Mouse (Mus musculus): Measurements from ENCODE around the gene Rfc2.

Rfc2 gene

DNA sequence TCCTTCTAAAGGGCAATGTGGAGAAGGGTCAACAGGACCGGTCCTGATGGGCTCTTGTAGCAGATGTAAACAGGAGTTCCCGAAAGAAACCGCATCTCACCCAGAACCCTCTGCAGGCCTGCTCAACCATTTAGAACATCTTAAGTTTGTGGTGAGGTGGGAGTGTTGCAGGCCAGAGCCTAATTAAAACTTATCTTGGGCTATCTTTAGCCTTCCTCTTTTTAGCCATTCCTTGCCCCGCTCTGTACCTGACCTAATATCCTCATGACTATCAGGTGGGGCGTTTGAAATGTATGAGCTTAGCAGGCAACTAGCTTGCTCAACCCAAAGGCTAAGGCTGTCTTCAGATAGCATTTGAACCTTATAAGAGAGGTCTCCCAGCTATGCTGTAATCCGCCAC, 15.5 kb upstream of the Rfc2 start:
- no peak for DNase-seq (ENCODE audit: low spot score)

GRCm38 (mm10) chr5:134567445-134567844, 13.7 kb upstream of the Rfc2 start:
- DNase-seq (ENCODE audit: low spot score), result no peak

DNA sequence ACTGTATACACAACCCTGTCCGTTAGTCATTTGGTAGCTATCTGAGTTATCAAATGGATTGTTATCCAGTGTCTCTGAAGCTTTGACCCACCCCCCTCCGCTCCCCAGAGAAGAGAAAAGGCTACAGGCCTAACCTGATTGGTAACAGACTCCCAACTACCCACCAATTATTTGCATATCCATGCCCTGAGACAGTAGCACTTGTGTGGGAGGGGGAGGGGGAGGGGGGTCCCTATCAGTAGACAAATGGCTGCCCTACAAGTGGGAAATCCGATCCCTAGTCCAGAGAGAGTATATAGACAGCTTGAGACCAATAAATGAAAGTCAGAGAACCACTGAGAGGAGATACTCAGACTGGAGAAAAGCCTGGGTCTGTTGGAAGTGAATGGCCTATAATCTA, 13.1 kb upstream of the Rfc2 start:
- no peak for DNase-seq (ENCODE audit: low spot score)

DNA sequence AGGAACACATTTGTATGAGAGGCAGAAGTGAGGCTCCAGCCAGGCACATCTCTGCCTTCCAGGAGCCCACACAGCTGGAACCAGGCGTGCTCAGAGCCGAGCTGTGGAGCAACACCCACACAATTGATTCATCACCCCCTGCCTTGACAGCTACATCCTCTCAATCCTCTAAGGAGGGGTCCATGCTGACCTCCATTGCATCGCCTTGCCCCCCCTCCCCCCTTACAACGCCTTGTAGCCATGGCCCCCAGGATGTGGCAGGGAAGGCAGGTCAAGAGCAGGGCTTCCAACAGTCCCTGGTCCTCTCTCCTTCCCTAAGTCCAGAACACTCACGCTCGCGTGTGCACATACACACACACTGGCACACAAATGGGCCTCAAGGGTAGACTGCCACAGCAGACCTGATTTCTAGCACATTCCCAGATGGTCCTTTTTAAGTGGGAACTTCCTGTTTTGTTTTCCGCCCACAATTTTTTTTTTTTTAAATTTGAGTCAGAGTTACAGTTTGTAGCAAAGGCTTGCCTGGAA, 12.1 kb upstream of the Rfc2 start:
- DNase-seq (ENCODE audit: low spot score), result no peak

DNA sequence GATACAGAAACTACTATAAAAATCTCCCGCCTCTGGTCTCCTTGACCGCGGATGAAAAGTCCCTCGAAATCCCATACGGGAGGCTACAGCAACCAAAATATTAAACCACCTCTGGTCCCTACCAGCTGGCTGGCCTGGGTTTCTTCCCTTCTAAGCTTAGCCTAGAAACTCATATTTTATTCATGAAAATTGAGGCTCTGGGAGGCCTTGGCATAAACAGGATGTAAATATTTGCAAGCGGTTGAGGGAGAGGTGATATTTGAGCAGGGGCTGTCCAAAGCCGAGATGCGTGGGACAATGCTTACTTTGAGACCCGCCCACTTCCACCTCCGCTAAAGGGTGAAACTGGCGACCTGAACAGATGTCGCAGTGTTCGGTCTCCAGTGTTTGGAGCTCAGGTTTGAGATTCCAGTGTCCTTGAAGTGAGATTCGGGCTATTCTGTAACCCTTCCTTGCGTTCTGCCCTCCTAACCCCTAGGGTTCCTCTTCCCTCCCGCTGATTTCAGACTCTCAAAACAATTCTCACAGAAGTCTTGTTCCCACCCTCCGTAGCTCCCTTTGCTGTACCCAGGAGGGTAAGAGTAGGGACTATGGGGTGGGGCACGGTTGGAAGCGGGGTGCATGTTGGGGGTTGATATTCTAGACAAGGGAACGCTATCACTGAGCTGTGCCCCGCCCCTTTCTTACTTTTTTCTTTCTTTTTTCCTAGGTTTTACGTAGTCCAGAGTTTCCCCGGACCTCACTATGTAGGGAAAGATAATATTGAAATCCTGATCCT, 9.2 kb upstream of the Rfc2 start:
- no peak for DNase-seq (ENCODE audit: low spot score)

GRCm38 (mm10) chr5:134572508-134573214, 8.5 kb upstream of the Rfc2 start:
- DNase-seq (ENCODE audit: low spot score), result no peak

DNA sequence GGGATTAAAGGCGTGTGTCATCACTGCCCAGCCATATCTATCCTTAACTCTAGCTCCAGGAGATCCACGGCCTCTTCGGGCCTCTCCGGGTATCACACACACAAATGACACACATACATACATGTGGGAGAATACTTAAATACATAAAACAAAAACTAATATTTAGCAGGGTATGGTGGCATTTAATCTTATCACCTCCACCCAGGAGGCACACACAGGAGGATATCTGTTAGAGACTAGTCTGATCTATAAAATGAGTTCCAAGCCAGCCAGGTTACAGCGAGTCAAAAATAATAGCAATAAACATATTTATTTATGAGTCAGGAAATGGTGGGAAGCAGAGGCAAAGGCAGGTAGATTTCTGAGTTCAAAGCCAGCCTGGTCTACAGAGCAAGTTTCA, 5.3 kb upstream of the Rfc2 start:
- no peak for DNase-seq (ENCODE audit: low spot score)

GRCm38 (mm10) chr5:134576517-134577220, 4.5 kb upstream of the Rfc2 start:
- DNase-seq (ENCODE audit: low spot score), result no peak

- DNase-seq (ENCODE audit: low spot score), result no peak
These were observed 3.6 kb upstream of the Rfc2 start for GRCm38 (mm10) chr5:134577534-134577933.

- DNase-seq (ENCODE audit: low spot score), result no peak
These were observed 2.0 kb upstream of the Rfc2 start for GRCm38 (mm10) chr5:134579135-134579534.

DNA sequence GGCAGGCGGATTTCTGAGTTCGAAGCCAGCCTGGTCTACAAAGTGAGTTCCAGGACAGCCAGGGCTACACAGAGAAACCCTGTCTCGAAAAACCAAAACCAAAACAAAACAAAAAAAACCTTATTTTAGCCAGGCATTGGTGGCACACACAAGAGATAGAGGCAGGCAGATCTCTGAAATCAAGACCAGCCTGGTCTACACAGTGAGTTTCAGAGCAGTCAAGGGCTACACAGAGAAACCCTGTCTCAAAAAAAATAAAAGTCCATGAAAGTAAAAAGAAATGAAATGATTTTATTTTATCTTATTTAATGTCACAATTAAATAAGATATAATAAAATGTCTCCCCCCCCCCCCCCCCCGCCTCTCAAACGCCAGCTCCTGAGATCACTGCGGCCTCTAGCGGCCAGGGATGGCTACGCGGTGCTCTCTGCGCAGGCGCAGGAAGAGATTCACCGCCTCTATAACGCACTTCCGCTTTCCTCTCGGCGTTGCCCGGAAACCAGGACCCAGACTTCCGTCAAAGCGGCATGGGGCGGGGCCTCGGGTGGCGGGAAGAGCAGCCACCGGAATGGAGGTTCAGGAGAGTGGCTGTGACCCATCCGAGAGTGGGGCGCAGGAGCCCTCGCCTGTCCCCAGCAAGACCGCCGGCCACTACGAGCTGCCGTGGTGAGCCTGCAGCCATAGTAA, 1.2 kb downstream of the Rfc2 start:
- DNase-seq (ENCODE audit: low spot score), result peak; percentile 98

- DNase-seq (ENCODE audit: low spot score), result no peak
These were observed 2.1 kb downstream of the Rfc2 start for GRCm38 (mm10) chr5:134583006-134583883.

- DNase-seq (ENCODE audit: low spot score), result no peak
These were observed 2.7 kb downstream of the Rfc2 start for GRCm38 (mm10) chr5:134583884-134584213.

GRCm38 (mm10) chr5:134584798-134585197, 3.6 kb downstream of the Rfc2 start:
- no peak for DNase-seq (ENCODE audit: low spot score)

- no peak for DNase-seq (ENCODE audit: low spot score)
These were observed 8.7 kb downstream of the Rfc2 start for GRCm38 (mm10) chr5:134589900-134590299.

DNA sequence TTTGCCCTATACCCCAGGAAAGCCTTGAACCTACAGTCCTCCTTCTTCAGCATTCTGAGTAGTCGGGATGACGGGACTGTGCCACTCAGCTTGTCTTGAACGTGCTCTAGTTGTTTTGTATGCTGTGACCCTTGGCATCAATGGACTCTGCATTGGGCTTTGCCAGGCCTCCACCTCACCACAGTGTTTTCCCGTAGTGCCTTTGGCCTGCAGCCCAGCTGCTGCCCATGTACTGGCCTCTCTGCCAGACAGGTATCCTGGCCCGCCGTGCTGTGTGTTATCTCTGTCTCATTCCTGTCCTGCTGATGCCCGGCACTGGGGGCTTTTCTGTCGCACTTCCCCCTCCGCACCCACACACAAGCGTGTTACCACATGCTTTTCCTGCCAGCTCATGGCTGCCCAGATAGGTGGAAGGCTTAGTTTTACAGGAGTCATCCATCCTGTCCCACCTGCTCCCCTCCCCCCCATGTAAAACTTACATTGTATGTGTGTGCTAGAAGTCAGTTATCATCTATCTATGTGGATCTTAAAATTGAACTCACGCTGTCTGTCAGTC, 10.9 kb downstream of the Rfc2 start:
- DNase-seq (ENCODE audit: low spot score), result no peak

GRCm38 (mm10) chr5:134593093-134593492, 11.9 kb downstream of the Rfc2 start:
- DNase-seq (ENCODE audit: low spot score), result no peak

- peak; percentile 72 for DNase-seq (ENCODE audit: low spot score)
These were observed 16.5 kb downstream of the Rfc2 start for GRCm38 (mm10) chr5:134597711-134598110.

DNA sequence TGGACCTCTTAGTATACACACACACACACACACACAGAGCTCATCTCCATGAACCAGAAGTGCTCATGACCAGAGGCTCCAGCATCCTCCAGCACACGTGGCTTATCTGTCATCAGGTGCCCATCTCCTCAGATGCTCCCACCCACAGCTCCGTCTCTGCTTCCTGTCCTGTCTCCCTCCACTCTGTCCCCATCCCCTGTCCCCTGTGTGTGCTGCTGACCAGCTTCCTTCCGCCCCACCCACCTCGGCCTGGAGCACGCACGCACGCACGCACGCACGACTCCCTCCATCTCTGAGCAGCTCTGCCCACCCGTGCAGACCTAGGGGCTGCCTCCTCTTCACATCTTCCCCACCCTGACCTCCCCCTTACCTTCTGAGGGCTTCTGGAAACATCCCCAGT, 23.2 kb downstream of the Rfc2 start:
- no peak for DNase-seq (ENCODE audit: low spot score)

DNA sequence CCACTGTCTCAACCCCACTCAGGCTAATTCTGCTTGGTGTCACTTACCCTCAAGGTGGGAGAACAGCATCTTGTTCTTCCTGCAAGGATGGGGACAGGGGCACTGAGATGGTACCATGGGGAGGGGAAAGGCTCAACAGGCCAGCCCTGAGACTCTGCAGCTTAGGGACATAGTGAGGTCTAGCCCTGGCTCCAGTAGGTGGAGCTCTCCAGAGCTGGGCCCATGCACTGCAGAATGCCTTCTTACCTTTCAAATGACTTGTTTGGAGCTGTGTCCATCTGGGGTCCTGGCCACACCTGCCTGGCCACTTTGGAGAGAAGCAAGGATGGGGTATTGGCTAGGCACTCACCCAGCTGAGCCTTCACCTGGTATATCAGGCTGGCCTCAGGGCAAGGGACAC, 25.1 kb downstream of the Rfc2 start:
- DNase-seq (ENCODE audit: low spot score), result no peak

DNA sequence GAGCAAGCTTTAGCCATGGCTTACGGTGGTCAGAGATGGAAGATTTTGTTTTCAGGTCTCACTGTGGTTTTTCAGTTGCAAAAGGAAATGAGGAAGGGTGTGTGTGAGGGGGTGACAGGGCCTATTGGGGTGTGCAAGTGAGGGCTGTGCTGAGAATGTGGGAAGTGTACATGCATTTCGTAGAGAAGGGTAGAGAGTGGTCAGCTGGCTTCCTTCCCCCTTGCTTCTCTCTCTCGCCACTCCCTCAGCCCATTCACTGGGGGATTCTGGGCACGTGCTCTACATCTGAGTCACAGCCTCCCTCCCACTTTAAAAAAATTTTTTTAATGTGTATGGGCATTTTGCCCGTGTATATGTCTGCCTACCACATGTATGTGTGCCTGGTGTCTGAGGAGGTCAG, 26.0 kb downstream of the Rfc2 start:
- DNase-seq (ENCODE audit: low spot score), result no peak

Measured in testis, postnatal 10 days (tissue).